Mouse (Mus musculus) bone marrow macrophage, adult 2 months (primary cell): ENCODE results near the gene Msl1.

Experiments
- CTCF ChIP-seq: IDR thresholded peaks from 2 replicates; pipeline ENCODE4 v1.5.1; 2012; ENCODE audit warnings: low read depth, mild to moderate bottlenecking, low read length, moderate library complexity
- POLR2A ChIP-seq: IDR thresholded peaks from 2 replicates; pipeline ENCODE4 v1.6.1; 2012; ENCODE audit warnings: mild to moderate bottlenecking, low read depth, low read length, borderline replicate concordance

DNA sequence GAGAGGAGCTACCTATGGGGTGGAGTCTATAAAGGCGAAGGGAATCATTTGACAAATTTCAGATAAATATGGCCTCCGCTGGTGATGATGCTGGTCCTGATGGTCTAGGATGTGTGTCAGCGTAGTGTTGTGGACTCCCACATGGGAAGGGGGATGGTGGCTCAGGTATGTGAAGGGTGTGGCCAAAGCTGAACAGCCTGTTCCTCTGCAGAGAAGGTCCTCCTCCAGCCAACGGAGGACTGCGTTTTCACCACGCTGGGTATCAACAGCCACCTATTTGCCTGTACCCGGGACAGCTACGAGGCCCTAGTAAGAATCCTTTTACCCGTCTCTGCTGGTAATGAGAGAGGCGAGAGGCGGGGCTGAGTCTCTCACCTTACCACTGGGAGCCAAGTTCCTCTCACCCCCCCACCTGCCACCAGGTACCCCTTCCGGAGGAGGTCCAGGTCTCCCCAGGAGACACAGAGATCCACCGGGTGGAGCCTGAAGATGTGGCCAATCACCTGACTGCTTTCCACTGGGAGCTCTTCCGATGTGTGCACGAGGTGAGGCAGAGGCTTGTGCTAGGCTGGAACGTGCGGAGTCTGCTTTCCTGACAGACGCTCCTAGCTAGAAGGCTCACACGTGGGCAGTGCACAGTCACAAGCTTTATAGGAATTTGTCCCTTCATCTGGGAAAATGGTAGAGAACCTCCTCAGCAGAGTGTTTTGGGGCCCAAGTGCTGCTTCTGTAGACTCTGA, 51.7 kb downstream of the Msl1 start:
- TF ChIP-seq CTCF (no peak), POLR2A (no peak)
